Mouse (Mus musculus) activated CD4-positive, CD25-positive, alpha-beta regulatory T cell, adult 4 months (primary cell): Measurements from ENCODE around the gene Fpr1. TPM values are rescaled to one million over a fixed set of nuclear protein-coding genes. Genes with fewer than 3 reads are reported as not detected.

Experiments
- polyA plus RNA-seq, 2 experiments: library from polyadenylated mRNA; unstranded; fragments of 100-300 nt; shearing (Covaris generic); gene quantifications; one replicate each; pipeline ENCODE4 v1.2.1; 2017

The Fpr1 gene
- polyA plus RNA-seq, 2 experiments from 2014 or later, result 0.33 TPM; not detected in 1

Other genes with a start within 250 kb of the Fpr1 start
- not detected for gene Vmn2r90, start 180.2 kb downstream of the Fpr1 start, polyA plus RNA-seq
- 1 to 10 TPM; 5.1 to 6.2 TPM for gene Spaca6, start 56.8 kb downstream of the Fpr1 start, polyA plus RNA-seq
- gene Has1, start 28.7 kb downstream of the Fpr1 start, polyA plus RNA-seq, result not detected
- gene Fpr2, start 3.9 kb upstream of the Fpr1 start, polyA plus RNA-seq, result under 1 TPM in 1 of 2 experiments, not detected in 1; 0.69 TPM
- under 1 TPM in 1 of 2 experiments, not detected in 1; 0.54 TPM for gene Fpr3, start 3.9 kb upstream of the Fpr1 start, polyA plus RNA-seq
- gene Fpr-rs4, start 137.8 kb upstream of the Fpr1 start, polyA plus RNA-seq, result not detected
- under 1 TPM in 1 of 2 experiments, not detected in 1; 0.12 TPM for gene Vmn2r124, start 165.5 kb upstream of the Fpr1 start, polyA plus RNA-seq
- not detected for gene Vmn2r91, start 201.1 kb upstream of the Fpr1 start, polyA plus RNA-seq